Mouse (Mus musculus) forebrain, embryonic 10.5 days (tissue): ENCODE results near the gene Col15a1. TPM values are rescaled to one million over a fixed set of nuclear protein-coding genes. Genes with fewer than 3 reads are reported as not detected.

Source experiments
- DNase-seq: peaks from one replicate; pipeline ENCODE4 v3.0.0-alpha.2; 2017; ENCODE audit warnings: low spot score; ENCODE audit errors: extremely low spot score
- H3K27ac ChIP-seq: fragments of 300-500 bp; sonication (generic); 2 replicates; pipeline ENCODE4 v1.5.1; 2016; ENCODE audit warnings: mild to moderate bottlenecking
- H3K27me3 ChIP-seq: fragments of 300-500 bp; sonication (generic); 2 replicates; pipeline ENCODE4 v1.6.1; 2016; ENCODE audit warnings: mild to moderate bottlenecking; ENCODE audit not compliant: poor library complexity, severe bottlenecking
- H3K36me3 ChIP-seq: fragments of 300-500 bp; sonication (generic); replicated peaks from 2 replicates; pipeline ENCODE4 v1.6.1; 2016; ENCODE audit warnings: mild to moderate bottlenecking, moderate library complexity
- H3K4me1 ChIP-seq: fragments of 300-500 bp; sonication (generic); 2 replicates; pipeline ENCODE4 v1.6.1; 2016
- H3K4me3 ChIP-seq: fragments of 300-500 bp; sonication (generic); 2 replicates; pipeline ENCODE4 v1.5.1; 2016; ENCODE audit warnings: mild to moderate bottlenecking, moderate library complexity
- H3K9me3 ChIP-seq: fragments of 300-500 bp; sonication (generic); 2 replicates; pipeline ENCODE4 v1.6.1; 2016; ENCODE audit warnings: mild to moderate bottlenecking, moderate library complexity
- WGBS: fragments of 180-500 bp; shearing (Covaris S2); methylation state at CpG from one replicate; pipeline ENCODE4 v1.1.7; 2016; 5-methylcytosine and 5-hydroxymethylcytosine counted together
- polyA plus RNA-seq: library from polyadenylated mRNA; unstranded; fragments of >200 nt; fragmentation: Nextera tagmentation; extraction: Ambion mirVana; gene quantifications from 2 replicates; pipeline ENCODE4 v1.2.1, GENCODE M21; 2016

Gene Col15a1
- polyA plus RNA-seq, 1 experiment from 2014 or later = 4.5 TPM

GRCm38 (mm10) chr4:47251693-47252435 lies 43.9 kb downstream of the Col15a1 start:
- 93% methylated on average over 11 of the region's 11 CpGs for WGBS
- H3K4me3 ChIP-seq = no peak overlapping the region
- peaks cover 6% of the 10 kb centered on the region; the same call in 1 of the 2 replicates for H3K9me3 ChIP-seq

DNA sequence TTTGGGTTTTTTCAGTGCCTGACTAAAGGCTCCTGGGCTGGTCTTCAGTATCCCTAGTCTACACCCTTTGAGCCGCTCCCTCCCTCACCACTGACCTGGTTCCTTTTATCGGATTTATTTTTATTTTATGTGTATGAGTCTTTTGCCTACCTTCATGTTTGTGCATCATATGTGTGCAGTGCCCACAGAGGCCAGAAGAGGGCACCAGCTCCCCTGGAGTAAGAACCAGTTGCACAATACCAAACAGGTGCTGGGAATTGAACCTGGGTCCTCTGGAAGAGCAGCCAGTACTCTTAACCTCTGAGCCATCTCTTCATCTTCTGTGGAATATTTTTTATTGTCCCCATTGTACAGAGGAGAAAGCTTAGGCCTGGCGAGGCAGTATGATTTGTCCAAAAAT lies 44.7 kb downstream of the Col15a1 start:
- no peak for DNase-seq
- 93% methylated on average over 3 of the region's 3 CpGs for WGBS
- Histone ChIP-seq H3K36me3 (no peaks in the 10 kb centered on the region; the same call in 1 of the 2 replicates), H3K4me3 (no peak overlapping the region), H3K9me3 (peaks cover 6% of the 10 kb centered on the region; the same call in 1 of the 2 replicates), H3K27ac (no peak overlapping the region), H3K27me3 (no peaks in the 10 kb centered on the region), H3K4me1 (peaks cover 5% of the 10 kb centered on the region)

More at GRCm38 (mm10) chr4:47251693-47252435, 43.9 kb downstream of the Col15a1 start:
- no peaks in the 10 kb centered on the region for H3K27me3 ChIP-seq
- no peak for DNase-seq
- H3K36me3 ChIP-seq = no peaks in the 10 kb centered on the region; the same call in 1 of the 2 replicates
- peaks cover 11% of the 10 kb centered on the region for H3K4me1 ChIP-seq
- no peak overlapping the region for H3K27ac ChIP-seq

- no peaks in the 10 kb centered on the region for H3K4me1 ChIP-seq
- no peak overlapping the region for H3K4me3 ChIP-seq
- H3K36me3 ChIP-seq = no peaks in the 10 kb centered on the region; the same call in 1 of the 2 replicates
- peaks cover 6% of the 10 kb centered on the region; the same call in 1 of the 2 replicates for H3K9me3 ChIP-seq
- 50% methylated on average over 4 of the region's 4 CpGs for WGBS
- no peak overlapping the region for H3K27ac ChIP-seq
- DNase-seq = peak; percentile 66
- no peaks in the 10 kb centered on the region for H3K27me3 ChIP-seq
Observed at GRCm38 (mm10) chr4:47255641-47256040, 47.7 kb downstream of the Col15a1 start.

GRCm38 (mm10) chr4:47258201-47258600 lies 50.2 kb downstream of the Col15a1 start:
- no peak overlapping the region for H3K27ac ChIP-seq
- no peaks in the 10 kb centered on the region for H3K4me1 ChIP-seq
- no peaks in the 10 kb centered on the region for H3K36me3 ChIP-seq
- DNase-seq = no peak
- H3K27me3 ChIP-seq = no peaks in the 10 kb centered on the region
- no peak overlapping the region for H3K4me3 ChIP-seq
- no peaks in the 10 kb centered on the region for H3K9me3 ChIP-seq
- WGBS = 80% methylated on average over 3 of the region's 3 CpGs

GRCm38 (mm10) chr4:47261049-47261448 lies 53.1 kb downstream of the Col15a1 start:
- Histone ChIP-seq H3K9me3 (no peaks in the 10 kb centered on the region), H3K27ac (no peak overlapping the region), H3K36me3 (no peaks in the 10 kb centered on the region), H3K4me3 (no peak overlapping the region), H3K27me3 (no peaks in the 10 kb centered on the region), H3K4me1 (no peaks in the 10 kb centered on the region)
- no peak for DNase-seq
- 81% methylated on average over 6 of the region's 6 CpGs for WGBS

DNA sequence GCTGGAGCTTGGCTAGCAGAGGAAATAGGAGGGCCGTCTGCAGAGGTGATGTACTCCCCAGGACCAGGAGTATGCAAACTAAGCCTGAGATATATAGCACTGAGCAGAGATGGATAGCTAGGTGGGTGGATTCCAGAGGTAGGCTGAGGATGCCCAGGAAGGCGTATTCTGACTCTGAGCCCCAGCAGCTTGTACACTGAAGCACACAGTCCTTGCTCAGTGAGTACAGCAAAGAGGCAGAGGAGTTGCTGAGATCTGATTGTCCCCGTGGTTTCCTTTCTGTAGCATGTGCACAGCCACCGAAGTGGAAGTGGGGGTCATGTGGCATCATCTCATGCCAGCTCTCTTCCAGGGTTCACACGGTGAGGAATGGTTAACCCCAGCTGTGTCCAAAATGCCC lies 54.0 kb downstream of the Col15a1 start:
- Histone ChIP-seq H3K27ac (no peak overlapping the region), H3K36me3 (no peaks in the 10 kb centered on the region), H3K4me1 (no peaks in the 10 kb centered on the region), H3K4me3 (no peak overlapping the region), H3K9me3 (no peaks in the 10 kb centered on the region), H3K27me3 (no peaks in the 10 kb centered on the region)
- WGBS = 84% methylated on average over 5 of the region's 5 CpGs
- DNase-seq = no peak

GRCm38 (mm10) chr4:47265555-47265954 lies 57.6 kb downstream of the Col15a1 start:
- 88% methylated on average over 5 of the region's 5 CpGs for WGBS
- no peaks in the 10 kb centered on the region for H3K9me3 ChIP-seq
- no peak for DNase-seq
- no peaks in the 10 kb centered on the region for H3K36me3 ChIP-seq
- H3K4me3 ChIP-seq = no peak overlapping the region
- H3K27me3 ChIP-seq = no peaks in the 10 kb centered on the region
- no peaks in the 10 kb centered on the region for H3K4me1 ChIP-seq
- no peak overlapping the region for H3K27ac ChIP-seq

DNA sequence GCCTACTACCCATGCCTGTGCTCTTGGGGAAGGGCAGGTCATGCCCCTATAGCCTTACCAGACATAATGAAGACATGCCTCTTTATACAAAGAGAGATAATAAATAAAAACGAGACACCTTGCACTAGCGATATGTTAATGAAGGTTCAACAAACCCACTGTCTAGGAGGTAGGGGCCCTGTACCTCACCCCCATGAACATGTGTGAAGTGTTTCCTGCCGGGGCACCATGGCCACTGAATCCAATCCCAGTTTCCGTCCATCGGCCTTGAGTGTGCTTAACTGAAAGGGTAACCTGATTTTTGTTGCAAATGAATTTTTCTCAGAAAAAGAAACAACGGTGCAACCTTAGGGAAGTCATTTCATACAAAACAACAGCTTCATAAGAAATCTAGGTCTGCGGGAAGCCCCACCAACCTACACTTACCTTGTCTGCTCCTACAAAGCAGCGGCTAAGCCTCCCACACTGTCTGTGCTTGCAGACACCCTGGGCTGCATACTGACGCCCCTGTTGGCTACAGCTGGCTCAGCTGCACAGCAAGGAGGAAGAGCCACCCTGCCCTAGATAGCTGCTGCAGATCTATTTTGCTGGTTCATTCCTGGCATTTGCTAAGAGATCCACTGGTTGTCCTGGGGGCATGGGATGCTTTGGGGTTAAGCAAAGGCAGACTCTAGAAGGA lies 64.6 kb downstream of the Col15a1 start:
- Histone ChIP-seq H3K4me3 (no peak overlapping the region), H3K27me3 (no peaks in the 10 kb centered on the region), H3K9me3 (no peaks in the 10 kb centered on the region), H3K4me1 (peaks cover 6% of the 10 kb centered on the region; the same call in 1 of the 2 replicates), H3K36me3 (no peaks in the 10 kb centered on the region), H3K27ac (no peak overlapping the region)
- 86% methylated on average over 9 of the region's 9 CpGs for WGBS
- no peak for DNase-seq

- no peak overlapping the region for H3K27ac ChIP-seq
- H3K36me3 ChIP-seq = no peaks in the 10 kb centered on the region
- WGBS = 91% methylated on average over 8 of the region's 8 CpGs
- H3K4me3 ChIP-seq = no peak overlapping the region
- H3K27me3 ChIP-seq = no peaks in the 10 kb centered on the region
- no peaks in the 10 kb centered on the region for H3K9me3 ChIP-seq
- DNase-seq = no peak
- H3K4me1 ChIP-seq = peaks cover 6% of the 10 kb centered on the region; the same call in 1 of the 2 replicates
Observed at GRCm38 (mm10) chr4:47273795-47274194, 65.8 kb downstream of the Col15a1 start.

DNA sequence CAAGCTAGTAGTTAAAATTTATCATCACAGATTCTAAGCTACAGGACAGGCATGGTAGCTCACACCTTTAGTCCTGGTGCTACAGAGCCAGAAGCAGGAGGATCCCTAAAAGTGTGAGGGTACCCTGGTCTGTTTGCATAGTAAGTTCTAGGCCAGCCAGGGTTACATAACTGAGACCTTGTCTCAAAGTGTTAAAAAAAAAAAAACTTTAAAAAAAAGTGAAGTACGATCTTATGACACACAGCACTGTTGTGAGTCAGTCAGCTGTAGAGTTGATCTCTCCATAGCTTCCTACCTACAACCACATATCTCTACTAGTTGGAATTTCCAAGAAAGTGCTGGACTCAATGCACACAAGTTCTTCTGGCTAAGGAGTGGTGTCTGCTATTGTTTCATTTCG lies 67.0 kb downstream of the Col15a1 start:
- no peak overlapping the region for H3K4me3 ChIP-seq
- H3K4me1 ChIP-seq = peaks cover 15% of the 10 kb centered on the region
- no peaks in the 10 kb centered on the region for H3K27me3 ChIP-seq
- H3K36me3 ChIP-seq = no peaks in the 10 kb centered on the region
- DNase-seq = no peak
- H3K27ac ChIP-seq = no peak overlapping the region
- no peaks in the 10 kb centered on the region for H3K9me3 ChIP-seq
- 91% methylated on average over 2 of the region's 2 CpGs for WGBS

DNA sequence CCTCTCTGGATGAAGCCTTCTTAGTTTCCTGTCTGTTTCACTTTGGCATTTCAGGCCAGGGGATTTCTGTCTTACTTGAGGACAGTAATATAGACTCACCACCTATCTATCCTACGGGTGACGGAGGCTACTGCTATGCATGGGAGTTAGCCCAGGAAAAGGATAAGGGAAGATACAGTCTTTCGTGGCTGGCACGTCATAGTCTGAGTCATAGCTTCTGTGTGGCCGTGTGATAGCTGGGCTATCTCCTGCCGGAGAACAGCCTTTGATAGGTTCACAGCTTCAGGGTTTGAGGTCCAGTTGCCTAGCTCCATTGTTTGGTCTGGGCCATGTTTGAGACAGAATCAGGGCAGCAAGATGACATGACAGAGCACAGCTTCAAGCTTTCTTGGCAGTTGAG lies 70.4 kb downstream of the Col15a1 start:
- 93% methylated on average over 6 of the region's 6 CpGs for WGBS
- Histone ChIP-seq H3K36me3 (no peaks in the 10 kb centered on the region), H3K4me3 (no peak overlapping the region), H3K9me3 (no peaks in the 10 kb centered on the region), H3K4me1 (peaks cover 15% of the 10 kb centered on the region), H3K27me3 (no peaks in the 10 kb centered on the region), H3K27ac (no peak overlapping the region)
- no peak for DNase-seq

DNA sequence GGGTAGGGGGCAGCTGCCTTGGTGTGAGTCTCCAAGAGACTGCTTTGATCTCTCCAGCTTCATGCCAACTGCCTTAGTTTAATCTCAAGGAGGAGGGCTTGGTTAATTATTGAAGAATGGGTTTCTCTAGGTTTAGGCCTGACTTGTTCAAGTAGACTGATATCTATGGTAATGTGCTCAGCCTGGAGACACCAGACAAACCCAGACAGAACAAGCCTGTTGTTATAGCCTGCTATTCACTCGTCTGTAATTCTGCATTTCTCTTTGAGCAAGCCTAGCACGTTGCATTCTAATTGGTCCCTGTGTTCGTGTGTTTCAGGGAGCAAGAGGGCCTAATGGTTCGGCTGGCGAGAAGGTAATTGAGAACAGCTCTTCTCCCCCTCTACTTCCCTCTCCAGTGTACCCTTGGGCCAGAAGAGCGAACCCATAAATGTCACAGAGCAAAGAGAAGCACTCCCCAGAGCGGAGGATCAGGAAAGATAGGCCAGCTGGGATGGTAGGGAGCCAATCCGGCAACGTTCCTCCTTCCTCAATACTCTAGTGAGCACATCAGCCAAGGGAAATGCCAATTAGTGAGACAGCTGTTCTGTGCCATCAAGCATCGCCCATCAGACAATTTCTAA lies 71.2 kb downstream of the Col15a1 start:
- 76% methylated on average over 10 of the region's 10 CpGs for WGBS
- no peaks in the 10 kb centered on the region for H3K9me3 ChIP-seq

DNA sequence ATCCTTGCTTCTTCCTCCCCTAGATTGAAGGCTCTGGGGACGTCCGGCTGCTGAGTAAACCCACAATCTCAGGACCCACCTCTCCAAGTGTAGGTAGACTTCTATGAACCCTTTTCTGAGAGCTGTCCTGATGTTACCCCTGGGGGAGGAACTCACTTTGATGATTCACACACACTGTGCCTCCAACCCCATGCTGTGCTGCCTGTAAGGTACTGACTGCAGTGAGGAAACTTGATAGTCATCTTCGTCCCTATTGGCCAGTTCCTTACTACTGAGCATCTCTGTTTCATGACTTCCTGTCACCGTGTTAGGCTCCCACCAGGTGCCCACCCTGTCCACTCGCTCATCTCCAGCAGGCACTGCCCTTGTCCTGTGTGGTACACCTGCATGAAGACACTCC lies 72.2 kb downstream of the Col15a1 start:
- no peak overlapping the region for H3K27ac ChIP-seq
- 89% methylated on average over 5 of the region's 5 CpGs for WGBS
- no peaks in the 10 kb centered on the region for H3K36me3 ChIP-seq
- no peaks in the 10 kb centered on the region for H3K27me3 ChIP-seq
- no peak for DNase-seq
- H3K4me3 ChIP-seq = no peak overlapping the region
- H3K9me3 ChIP-seq = no peaks in the 10 kb centered on the region
- peaks cover 21% of the 10 kb centered on the region for H3K4me1 ChIP-seq

More for the DNA sequence above, 71.2 kb downstream of the Col15a1 start:
- Histone ChIP-seq H3K4me3 (no peak overlapping the region), H3K36me3 (no peaks in the 10 kb centered on the region), H3K4me1 (peaks cover 15% of the 10 kb centered on the region), H3K27me3 (no peaks in the 10 kb centered on the region), H3K27ac (no peak overlapping the region)
- DNase-seq = no peak
